Mouse (Mus musculus): ENCODE data around the gene Cyp4v3.
"Not testable (repeated sequence)": the region's sequence is repeated elsewhere in the genome, so short reads cannot be mapped to it uniquely, and the experiment has no call there.

Cyp4v3 gene

DNA sequence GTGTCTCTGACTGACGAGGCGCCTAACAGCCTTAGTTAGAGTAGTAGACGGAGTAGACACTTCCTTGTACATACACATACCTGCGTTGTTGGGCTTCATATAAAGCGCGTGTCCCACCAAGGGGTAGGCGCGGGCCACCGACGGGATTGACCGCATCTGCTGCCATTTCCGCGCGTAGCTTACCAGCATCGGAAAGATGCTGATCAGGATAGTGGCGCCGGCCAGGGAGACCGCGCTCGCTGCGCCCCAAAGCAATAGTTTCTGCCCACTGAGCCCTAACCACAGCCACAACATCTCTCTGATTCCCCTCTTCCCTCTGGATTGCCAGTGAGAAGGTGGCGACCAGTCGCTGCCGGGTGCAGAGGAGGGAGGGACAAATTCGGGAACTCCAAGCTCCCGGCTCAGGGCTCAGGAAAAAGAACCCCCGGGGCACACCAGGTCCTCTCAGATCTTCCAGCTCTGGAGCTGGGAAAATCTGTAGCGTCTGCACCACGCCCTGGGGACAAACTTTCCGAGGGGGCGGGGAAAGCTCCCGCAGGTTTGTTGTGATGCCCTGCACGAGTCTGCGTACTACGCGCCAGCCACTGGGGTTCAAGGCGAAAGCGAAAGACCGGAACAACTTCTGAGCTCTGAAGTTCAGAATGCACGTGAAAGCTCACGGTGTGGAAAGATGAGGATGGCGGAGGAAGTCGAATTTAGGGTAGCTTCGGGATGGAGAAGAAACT is at the start of gene Cyp4v3:
Gene Cyp4v3, minus strand, starts transcription at position 532 of the 725 bp plus-strand sequence.
- in situ Hi-C loops (cut with MboI; ENCODE audit: low sequenced_read_pairs) = no loop called here

- in situ Hi-C loops (cut with MboI; ENCODE audit: low sequenced_read_pairs) = no loop called here
These were observed 48.9 kb upstream of the Cyp4v3 start, which contains the start of gene Fam149a for GRCm38 (mm10) chr8:45381963-45382347. Fam149a (minus strand) TSS chr8:45382291.

DNA sequence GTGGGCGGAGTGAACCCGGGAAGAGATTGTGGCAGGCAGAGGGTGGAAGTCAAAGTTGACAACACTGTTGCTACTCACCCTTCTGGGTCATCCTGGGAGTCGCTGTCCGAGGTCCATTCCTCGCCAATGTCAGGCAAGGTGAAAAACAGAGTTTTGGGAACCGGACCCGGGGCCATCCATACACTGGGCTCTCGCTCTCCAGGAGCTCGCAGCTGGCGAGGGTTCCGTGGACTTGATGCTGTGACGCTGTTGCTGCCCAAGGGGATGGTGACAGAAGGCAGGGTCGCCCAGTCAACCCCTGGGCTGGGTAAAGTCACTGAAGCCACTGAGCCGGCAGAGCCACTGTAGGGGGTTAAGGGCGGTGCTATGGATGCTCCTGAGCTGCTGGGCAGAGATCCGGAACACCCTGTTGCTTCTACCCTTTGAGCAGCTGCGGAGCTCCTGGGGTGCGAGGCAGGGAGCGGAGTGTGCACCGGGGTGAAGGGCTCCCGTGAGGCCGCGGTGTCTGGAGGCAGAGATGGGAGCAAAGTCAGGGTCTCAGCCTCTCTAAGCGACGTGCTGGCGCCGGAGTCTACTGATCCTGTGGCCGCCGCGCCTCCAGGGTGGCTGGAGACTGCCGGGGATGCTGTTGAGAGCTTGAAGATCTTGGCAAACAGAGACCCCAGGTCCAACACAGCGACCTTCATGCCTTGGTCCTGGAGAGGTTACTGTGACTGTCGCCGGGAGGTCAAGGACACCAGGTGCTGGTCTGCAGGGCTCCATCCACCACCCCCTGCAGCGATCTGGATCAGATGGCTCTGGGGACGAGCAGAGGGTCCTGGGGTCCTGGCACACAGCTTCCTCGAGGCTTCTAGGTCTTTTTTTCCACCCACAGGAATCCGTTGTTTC is 48.3 kb upstream of the Cyp4v3 start:
- in situ Hi-C loops (cut with MboI; ENCODE audit: low sequenced_read_pairs) = no loop called here

GRCm38 (mm10) chr8:45380598-45380997 is 47.6 kb upstream of the Cyp4v3 start:
- in situ Hi-C loops (cut with MboI; ENCODE audit: low sequenced_read_pairs) = no loop called here

- in situ Hi-C loops (cut with MboI; ENCODE audit: low sequenced_read_pairs) = no loop called here
These were observed 41.1 kb upstream of the Cyp4v3 start for GRCm38 (mm10) chr8:45374071-45374470.

DNA sequence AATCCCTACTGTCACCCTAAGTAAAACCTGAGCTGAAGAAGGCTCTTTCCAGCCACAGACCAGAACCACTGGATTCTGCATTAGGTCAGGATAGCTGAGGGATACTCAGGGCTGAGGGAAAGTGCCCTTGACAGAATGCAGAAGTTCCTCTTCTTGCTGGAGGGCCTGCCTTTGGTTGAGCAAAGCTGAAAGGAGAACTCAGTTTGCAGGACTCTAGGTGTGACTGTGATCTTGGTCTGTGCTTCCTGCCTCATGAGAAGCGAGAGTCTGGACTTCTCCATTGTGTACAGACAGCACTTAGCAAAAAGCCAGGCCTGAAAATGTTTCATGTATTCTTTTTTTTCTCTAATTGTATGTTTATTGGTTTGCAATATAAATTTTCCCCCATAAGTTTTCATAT is 34.1 kb upstream of the Cyp4v3 start:
- in situ Hi-C loops (cut with MboI; ENCODE audit: low sequenced_read_pairs) = no loop called here

GRCm38 (mm10) chr8:45363220-45363619 is 30.2 kb upstream of the Cyp4v3 start:
- in situ Hi-C loops (cut with MboI; ENCODE audit: low sequenced_read_pairs) = no loop called here

GRCm38 (mm10) chr8:45362323-45362722 is 29.3 kb upstream of the Cyp4v3 start:
- in situ Hi-C loops (cut with MboI; ENCODE audit: low sequenced_read_pairs) = no loop called here

GRCm38 (mm10) chr8:45359091-45359605 is 26.1 kb upstream of the Cyp4v3 start:
- in situ Hi-C loops (cut with MboI; ENCODE audit: low sequenced_read_pairs) = no loop called here

DNA sequence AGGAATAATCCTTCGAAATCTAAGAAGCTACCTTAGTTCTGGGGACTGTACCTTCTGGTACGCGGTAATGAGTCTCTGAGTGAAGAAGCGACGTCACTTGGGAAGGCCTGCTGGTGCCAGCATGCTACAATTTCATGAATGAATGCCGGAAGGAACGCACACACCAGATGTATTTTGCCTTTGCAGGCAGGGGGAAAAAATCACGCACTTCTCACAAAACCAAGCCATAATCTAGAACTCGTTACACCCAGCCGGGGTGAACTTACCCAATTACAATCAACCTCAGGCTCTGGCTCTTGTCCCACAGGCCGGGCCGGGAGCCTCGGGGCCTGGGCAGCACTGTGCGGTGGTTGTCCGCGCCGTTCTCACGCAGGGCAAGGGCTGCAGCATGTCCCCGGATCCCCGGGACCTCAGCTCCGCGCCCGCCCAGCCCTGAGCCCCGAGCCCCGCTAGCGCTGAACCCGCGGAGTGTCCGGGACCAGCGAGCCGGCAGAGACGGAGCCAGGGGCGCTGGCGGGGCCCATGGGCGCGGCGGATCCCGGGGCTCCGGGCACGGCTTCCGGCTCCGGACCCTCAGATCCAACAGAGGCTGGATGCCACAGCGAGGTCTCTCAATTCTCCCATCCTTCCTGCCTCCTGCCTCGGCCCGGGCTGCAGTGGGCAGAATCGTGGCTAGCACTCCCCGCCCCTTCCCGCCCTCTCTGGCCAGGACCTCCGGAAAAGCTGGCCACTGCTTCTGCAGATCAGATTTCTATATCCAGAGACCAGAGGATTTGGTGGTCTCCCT is 25.3 kb upstream of the Cyp4v3 start:
- in situ Hi-C loops (cut with MboI; ENCODE audit: low sequenced_read_pairs) = no loop called here

DNA sequence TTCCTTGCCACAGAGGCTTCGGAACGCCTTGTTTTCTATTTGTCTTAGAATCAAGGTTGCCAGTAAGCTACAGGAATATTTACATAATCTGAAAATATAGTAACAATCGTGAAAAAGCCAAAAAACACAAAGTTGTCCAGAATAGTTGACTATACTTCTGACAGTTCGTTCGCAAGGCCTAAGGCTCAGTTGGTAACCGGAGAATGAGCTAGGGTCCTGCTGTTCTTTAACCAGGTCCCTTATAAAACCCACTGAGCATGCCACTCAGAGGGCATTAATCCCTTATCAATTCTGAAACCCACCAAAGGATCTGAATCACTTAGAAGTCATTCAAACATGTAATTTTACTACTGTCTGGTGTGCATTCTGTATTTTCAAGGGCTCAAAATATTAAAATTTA is 22.8 kb upstream of the Cyp4v3 start:
- in situ Hi-C loops (cut with MboI; ENCODE audit: low sequenced_read_pairs) = no loop called here

GRCm38 (mm10) chr8:45345031-45345430 is 12.0 kb upstream of the Cyp4v3 start:
- in situ Hi-C loops (cut with MboI; ENCODE audit: low sequenced_read_pairs) = no loop called here

DNA sequence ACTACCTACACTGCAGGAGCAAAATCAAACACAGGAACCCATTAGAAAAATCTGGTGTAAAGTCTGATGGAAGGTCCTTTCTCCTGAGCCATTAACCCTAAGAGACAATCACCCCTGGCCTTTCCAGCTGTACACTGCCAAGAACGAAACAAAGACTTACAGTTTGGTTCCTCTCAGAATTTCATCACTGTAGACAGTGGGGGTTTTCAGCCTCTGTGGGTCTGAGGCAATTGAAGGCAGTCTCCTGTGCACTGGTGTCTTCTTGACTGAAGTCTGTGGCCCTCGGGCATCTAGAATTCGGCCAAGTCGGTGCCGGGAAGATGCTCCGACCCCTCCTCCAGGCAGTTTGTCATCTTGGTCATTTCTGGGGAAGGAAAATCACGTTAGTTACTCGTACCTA is 11.3 kb upstream of the Cyp4v3 start:
- in situ Hi-C loops (cut with MboI; ENCODE audit: low sequenced_read_pairs) = no loop called here

- in situ Hi-C loops (cut with MboI; ENCODE audit: low sequenced_read_pairs) = no loop called here
These were observed 8.9 kb upstream of the Cyp4v3 start for GRCm38 (mm10) chr8:45341630-45342628.

GRCm38 (mm10) chr8:45333493-45333892 is 477 bp upstream of the Cyp4v3 start:
- in situ Hi-C loops (cut with MboI; ENCODE audit: low sequenced_read_pairs) = no loop called here

GRCm38 (mm10) chr8:45330856-45331255 is 2.2 kb downstream of the Cyp4v3 start:
- in situ Hi-C loops (cut with MboI; ENCODE audit: low sequenced_read_pairs) = no loop called here

- in situ Hi-C loops (cut with MboI; ENCODE audit: low sequenced_read_pairs) = no loop called here
These were observed 3.6 kb downstream of the Cyp4v3 start for GRCm38 (mm10) chr8:45329206-45329980.

DNA sequence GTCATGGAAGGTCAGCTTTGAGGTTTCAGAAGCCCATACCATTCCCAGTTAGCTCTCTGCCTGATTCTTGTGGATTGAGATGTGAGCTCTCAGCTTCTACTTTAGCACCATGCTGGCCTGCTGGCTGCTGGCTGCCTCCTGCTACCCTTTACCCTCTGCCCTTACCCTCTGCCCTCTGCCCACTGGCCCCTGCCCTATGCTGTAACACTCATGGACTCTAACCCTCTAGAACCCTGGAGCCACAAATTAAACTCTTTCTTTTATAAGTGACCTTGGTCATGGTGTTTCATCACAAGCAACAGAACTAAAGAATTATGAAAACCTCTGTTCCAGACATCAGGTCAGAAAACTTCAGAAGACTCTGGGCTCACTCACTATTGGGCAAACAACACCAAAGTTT is 5.9 kb downstream of the Cyp4v3 start:
- in situ Hi-C loops (cut with MboI; ENCODE audit: low sequenced_read_pairs) = not testable (repeated sequence)

GRCm38 (mm10) chr8:45324151-45324550 is 8.9 kb downstream of the Cyp4v3 start:
- in situ Hi-C loops (cut with MboI; ENCODE audit: low sequenced_read_pairs) = no loop called here

All from CH12F3 (cell line).